Mouse (Mus musculus) cortical plate, adult 2 months (tissue): ENCODE measurements at regions not wholly inside any gene's neighbourhood (a gene's known extent, or its start where the extent isn't known, plus 50 kb on each side); places are given as distances from the start of the nearest gene placed in this dataset.

Source experiments
- H3K27ac ChIP-seq: fragments of 200-500 bp; 2 replicates; pipeline ENCODE4 v1.5.1; 2012; ENCODE audit warnings: low read length, control low read depth, inconsistent platforms; ENCODE audit not compliant: insufficient read depth
- H3K4me1 ChIP-seq: fragments of 200-500 bp; 2 replicates; pipeline ENCODE4 v1.6.1; 2011; ENCODE audit warnings: low read length; ENCODE audit not compliant: control insufficient read depth, insufficient read depth
- H3K4me3 ChIP-seq: fragments of 200-500 bp; 2 replicates; pipeline ENCODE4 v1.5.1; 2011; ENCODE audit warnings: mild to moderate bottlenecking, low read length, control low read depth; ENCODE audit not compliant: insufficient read depth
- CTCF ChIP-seq: fragments of 200-500 bp; IDR thresholded peaks from 2 replicates; pipeline ENCODE4 v1.5.1; 2011; ENCODE audit warnings: mild to moderate bottlenecking, control low read depth, low read length; ENCODE audit not compliant: insufficient read depth; ENCODE audit errors: extremely low read depth
- POLR2A ChIP-seq: fragments of 200-500 bp; IDR thresholded peaks from 2 replicates; pipeline ENCODE4 v1.6.1; 2011; ENCODE audit warnings: mild to moderate bottlenecking, low read length, control low read depth; ENCODE audit not compliant: insufficient read depth; ENCODE audit errors: extremely low read depth

DNA sequence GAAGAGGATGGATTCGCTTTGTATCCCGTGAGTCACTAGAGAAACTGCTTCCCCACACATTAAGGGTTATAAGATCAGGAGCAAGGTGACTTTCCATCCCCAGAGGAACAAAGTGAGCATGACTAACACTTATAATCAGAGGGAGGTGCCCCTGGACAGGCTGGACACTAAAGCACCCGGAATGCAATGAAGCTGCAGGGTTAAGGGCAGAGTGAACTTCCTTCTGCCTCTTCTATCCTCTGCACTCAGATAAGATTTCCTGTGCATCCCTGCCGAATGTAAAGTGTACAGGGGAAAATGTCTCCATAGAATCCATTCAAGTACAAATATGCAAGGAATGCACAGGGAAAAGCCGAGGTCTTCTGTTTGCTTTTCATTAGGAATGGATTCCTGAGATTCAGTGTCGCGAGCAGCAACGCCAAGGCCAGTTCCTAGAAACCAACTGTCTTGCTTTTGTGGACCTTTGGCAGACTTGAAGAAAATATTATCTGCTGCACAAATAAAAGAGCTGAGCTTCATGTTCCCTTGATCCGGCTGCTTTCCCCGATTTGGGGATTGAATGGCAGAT is 58.5 kb upstream of the Fbxl7 start:
- no peak overlapping the region for H3K4me3 ChIP-seq
- TF ChIP-seq CTCF (no peak), POLR2A (no peak)
- H3K27ac ChIP-seq, result no peak overlapping the region
- no peaks in the 10 kb centered on the region for H3K4me1 ChIP-seq

DNA sequence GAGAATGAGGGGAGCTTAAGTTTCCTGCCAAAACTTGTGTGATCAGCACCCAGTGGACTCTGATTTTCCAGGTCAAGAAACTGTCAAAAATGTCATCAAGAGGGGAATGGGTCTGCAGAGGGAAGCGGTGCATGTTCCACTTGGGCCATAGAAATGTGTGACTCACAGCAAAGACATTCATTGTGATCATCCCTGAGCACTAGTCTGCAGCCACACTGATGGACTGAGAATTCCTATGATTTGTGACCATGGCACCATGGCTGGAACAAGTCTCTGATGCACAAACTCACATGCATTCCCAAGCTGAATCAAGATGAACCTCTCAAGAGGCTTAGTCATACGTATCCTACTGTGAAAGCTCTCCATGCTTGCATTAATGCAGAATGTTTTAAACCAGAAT is 63.6 kb upstream of the Fbxl7 start:
- H3K4me1 ChIP-seq, result no peaks in the 10 kb centered on the region
- TF ChIP-seq CTCF (no peak), POLR2A (no peak)
- H3K4me3 ChIP-seq, result no peak overlapping the region
- H3K27ac ChIP-seq, result no peak overlapping the region

DNA sequence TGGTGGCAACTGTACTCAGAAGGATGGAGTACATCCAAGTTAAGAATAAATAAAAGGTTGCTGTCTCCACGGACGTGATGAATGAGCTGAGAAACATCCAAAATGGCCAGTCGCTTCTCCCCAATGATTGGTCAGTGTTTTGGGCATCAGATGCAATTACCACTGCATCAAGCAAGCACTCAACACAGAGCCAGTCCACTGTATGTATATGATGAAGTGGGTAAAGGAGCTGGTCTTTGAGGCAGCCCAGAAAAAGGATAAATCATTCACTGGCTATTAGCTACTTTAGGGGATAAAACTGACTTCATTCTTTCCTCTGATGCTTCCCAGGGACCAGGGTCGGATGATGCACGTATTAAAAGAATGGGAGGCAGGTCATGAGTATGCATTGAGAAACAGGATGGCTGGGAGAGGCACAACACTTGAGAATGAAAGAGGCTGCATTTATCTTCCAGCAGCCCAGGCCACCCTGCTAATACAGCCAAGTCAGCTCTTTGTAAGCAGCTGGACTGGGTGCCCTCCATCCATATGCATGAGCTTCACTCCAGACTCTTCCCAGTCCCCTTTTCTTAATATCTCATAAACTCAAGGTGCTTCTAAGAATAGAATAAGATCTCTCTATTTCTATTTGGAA is 73.1 kb upstream of the Fbxl7 start:
- Histone ChIP-seq H3K4me3 (no peak overlapping the region), H3K4me1 (no peaks in the 10 kb centered on the region)
- no peak for TF ChIP-seq CTCF
- no peak for TF ChIP-seq POLR2A

DNA sequence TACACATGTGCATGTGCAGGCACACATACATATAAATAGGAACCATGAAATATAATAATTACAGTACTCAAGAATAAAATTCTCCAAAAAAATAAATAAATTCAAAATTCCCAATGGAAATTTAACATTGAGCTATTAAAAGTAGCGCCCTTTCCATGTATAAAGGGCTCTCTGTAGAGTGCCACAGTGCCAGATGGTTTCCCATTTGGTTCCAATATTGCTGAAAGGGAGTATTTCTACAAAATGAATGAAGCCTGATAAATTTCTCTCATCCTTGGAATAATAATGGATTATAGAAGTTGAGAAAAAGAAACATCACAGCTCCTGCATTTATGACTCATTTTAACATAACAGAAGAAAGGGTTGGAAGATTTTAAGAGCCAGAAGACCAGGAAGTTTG is 75.4 kb upstream of the Fbxl7 start:
- no peak overlapping the region for H3K4me3 ChIP-seq
- no peak overlapping the region for H3K27ac ChIP-seq
- TF ChIP-seq CTCF (no peak), POLR2A (no peak)
- H3K4me1 ChIP-seq, result no peaks in the 10 kb centered on the region

More for the DNA sequence above, 73.1 kb upstream of the Fbxl7 start:
- no peak overlapping the region for H3K27ac ChIP-seq

DNA sequence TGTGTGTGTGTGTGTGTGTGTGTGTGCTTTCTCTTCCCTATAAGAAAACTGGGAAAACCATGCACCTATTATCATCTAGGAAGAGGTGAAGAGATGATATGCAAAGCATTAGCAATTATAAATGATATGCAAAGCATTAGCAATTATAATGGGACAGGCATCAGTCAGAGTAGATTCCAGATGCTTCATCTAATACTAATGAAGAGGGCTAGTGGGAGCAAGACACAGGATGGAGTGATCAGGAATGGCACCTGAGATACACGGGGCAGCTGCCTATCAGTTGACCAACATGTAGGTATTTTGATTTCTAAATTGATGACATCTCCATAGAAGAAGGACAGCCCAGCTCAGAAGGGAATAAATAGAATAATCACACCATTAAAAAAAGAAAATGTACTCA is 97.7 kb upstream of the Fbxl7 start:
- no peaks in the 10 kb centered on the region for H3K4me1 ChIP-seq
- no peak overlapping the region for H3K27ac ChIP-seq
- no peak for TF ChIP-seq CTCF
- no peak for TF ChIP-seq POLR2A
- H3K4me3 ChIP-seq, result no peak overlapping the region

DNA sequence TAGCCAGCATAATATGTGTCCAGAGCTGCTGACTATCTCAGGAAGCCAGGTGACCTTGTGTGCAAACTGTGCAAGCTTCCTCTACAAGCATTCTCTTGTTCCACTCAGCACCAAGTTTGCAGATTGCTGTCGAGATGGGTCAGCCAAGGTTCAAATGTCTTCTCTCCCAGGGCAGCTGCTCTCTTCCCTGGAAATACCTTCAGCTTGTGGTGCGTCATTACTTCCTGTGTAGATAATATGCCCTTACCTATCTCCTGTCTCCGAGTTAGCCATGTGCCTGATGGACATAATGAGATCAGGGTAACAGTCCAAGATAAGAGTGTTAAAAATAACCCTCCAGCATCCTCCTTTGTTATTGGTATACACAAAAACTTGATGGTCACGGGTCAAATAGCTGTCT is 113.7 kb upstream of the Fbxl7 start:
- H3K4me1 ChIP-seq, result no peaks in the 10 kb centered on the region
- no peak overlapping the region for H3K27ac ChIP-seq
- no peak for TF ChIP-seq CTCF
- no peak for TF ChIP-seq POLR2A
- no peak overlapping the region for H3K4me3 ChIP-seq

DNA sequence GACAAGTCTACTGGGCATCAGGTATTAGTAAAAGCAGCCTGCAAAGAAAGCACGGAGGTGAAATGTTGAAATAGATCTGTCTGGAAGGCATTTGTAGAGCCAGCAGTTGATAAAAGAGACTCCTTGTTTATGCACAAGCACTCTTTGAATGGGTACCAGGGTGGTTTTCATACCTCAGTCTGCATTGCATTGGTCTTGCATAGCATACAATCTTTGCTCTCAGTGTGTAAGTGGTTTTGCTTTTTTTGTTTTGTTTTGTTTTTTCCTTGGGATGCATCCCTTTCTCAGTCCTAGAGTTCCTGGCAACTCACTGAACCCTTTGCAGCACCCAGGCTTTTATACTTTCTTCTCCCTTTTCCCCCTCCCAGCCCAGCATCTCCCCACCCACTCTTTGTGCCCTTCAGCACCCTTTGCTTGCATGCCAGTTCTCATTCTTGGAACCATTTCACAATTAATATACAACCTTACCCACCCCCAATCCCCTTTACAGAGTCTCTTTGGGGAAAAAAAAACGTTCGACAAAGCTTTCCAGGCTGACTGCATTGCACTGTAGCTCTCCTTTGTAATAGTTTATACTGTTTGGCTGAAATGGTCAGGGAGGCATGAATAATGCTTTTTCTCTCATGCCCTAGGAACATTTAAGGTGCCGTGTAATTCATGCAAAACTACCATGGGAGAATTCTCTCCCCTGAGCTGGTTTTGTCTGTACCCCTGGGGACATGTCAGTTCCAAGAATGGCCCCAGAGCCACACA is 118.7 kb upstream of the Fbxl7 start:
- Histone ChIP-seq H3K27ac (no peak overlapping the region), H3K4me3 (no peak overlapping the region), H3K4me1 (no peaks in the 10 kb centered on the region)
- TF ChIP-seq CTCF (no peak), POLR2A (no peak)

DNA sequence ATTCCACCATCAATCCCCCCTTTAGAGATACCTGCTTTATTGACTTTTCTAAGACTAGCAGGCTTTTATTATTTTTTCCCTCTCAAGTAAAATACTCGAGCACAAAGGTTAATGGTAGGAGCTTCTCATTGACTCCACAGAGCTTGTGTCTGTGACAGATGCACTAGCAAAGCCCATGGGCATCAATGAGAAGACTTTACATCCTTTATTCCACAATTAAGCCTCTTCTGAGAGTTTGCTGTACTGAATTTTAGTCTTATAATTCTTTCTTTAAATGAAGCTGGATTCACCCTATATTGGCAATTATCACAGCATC is 119.2 kb upstream of the Fbxl7 start:
- TF ChIP-seq POLR2A, result no peak
- no peaks in the 10 kb centered on the region for H3K4me1 ChIP-seq
- H3K4me3 ChIP-seq, result no peak overlapping the region
- H3K27ac ChIP-seq, result no peak overlapping the region

DNA sequence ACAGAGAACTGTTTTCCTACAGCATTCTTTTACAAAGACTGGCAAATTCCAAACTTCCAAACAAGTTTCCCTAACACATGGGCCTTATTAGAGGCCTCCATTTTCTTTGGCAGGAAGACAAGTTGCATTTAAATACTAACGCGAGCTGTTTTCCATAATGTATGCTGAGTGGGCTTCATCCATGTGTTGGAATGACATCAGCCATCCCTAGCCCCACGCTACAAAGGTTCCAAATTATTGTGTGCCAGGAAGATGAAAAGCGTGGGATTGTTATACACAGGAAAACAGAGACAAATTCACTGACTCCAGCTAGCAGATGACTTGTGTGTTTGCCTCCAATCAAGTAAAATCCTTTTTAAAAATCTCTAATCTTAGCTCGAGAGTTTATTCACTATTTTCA is 125.1 kb upstream of the Fbxl7 start:
- no peak overlapping the region for H3K27ac ChIP-seq
- no peak for TF ChIP-seq CTCF
- TF ChIP-seq POLR2A, result no peak
- H3K4me3 ChIP-seq, result no peak overlapping the region

DNA sequence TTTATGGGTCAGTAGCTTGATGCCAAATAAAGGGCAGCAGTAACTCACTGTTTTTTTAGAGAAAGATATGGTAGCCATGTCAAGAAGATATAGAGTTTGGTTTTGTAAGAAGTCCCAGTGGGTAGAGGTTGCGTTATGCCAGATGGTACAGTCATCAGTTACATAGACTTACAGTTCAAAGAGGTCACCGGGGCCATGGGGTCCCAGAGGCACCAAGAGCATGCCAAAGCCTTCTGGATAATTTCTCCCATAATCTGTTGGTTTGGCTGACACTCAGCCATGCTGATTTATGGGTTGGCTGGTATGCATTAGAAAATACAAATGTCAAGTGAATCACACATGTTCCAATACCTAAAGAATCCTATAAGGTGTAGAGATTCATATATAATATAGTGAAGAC is 137.9 kb upstream of the Fbxl7 start:
- Histone ChIP-seq H3K4me3 (no peak overlapping the region), H3K27ac (no peak overlapping the region), H3K4me1 (no peaks in the 10 kb centered on the region)
- TF ChIP-seq CTCF, result no peak

More for the DNA sequence above, 125.1 kb upstream of the Fbxl7 start:
- H3K4me1 ChIP-seq, result no peaks in the 10 kb centered on the region
